ENCODE assay signal across 25 mouse cellular contexts in the genomic region with DNA sequence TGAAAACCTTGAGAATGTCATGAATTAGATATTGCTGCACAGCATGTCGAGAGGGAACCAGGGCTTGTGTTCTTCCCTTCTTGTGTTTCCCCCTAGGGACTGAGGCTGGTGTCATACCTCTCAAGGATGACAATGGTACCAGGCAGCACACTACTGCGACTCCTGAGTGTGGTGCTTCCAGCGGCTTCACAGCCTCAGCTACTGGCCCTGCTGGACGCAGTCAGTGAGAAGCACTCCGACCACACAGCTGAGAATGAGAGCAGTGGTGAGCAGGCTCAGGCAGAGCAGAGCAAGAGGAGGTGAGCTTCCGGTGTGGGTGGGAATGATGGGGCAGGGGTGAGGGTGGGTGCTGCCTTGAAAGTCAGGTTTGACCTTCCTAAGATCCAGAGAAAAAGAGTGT.
DNase-seq lines count a peak whose midpoint lies in the region; ATAC-seq and TF ChIP-seq lines count a peak whose summit lies in the region.
"Had no signal": no experiment of that assay in that cellular context is flagged by ENCODE, and none has a peak within 500 bp of the region (broad histone marks: within the 10 kb centered on the region; RNA-seq: fewer than 3 reads in every experiment).

No protein-coding gene starts in this region.

- WGBS in hindbrain, embryonic 14.5 days, result 80% methylated on average over 6 of the region's 6 CpGs
- WGBS in hindbrain, postnatal 0 days, result 81% methylated on average over 6 of the region's 6 CpGs
- 77% methylated on average over 6 of the region's 6 CpGs for WGBS in midbrain, embryonic 14.5 days
- 89% methylated on average over 6 of the region's 6 CpGs for WGBS in midbrain, embryonic 11.5 days
- WGBS in midbrain, embryonic 15.5 days, result 76% methylated on average over 6 of the region's 6 CpGs
- 74% methylated on average over 6 of the region's 6 CpGs for WGBS in liver, embryonic 12.5 days (ENCODE audit: insufficient replicate concordance)

- no peak for TF ChIP-seq CTCF in hindbrain, postnatal 0 days (IDR thresholded peaks at IDR 0.05; ENCODE audit: low read depth)

- ATAC-seq in hindbrain, embryonic 14.5 days (ENCODE audit: low FRiP score), result no peak
- no peak; the same call in 1 of the 2 replicates for ATAC-seq in hindbrain, postnatal 0 days
- peak; percentile 53; the same call in 1 of the 2 replicates for ATAC-seq in midbrain, embryonic 14.5 days (ENCODE audit: low FRiP score, low TSS enrichment)
- ATAC-seq in midbrain, embryonic 11.5 days (ENCODE audit: low FRiP score), result no peak
- ATAC-seq in midbrain, embryonic 15.5 days (replicated peaks), result peak; percentile 45
- ATAC-seq in liver, embryonic 12.5 days, result no peak
- ATAC-seq: forebrain, embryonic 13.5 days; forebrain, embryonic 16.5 days; Patski had no signal

- H3K27me3 ChIP-seq in hindbrain, embryonic 14.5 days (ENCODE audit: control insufficient read depth, insufficient read depth, low read length), result no peaks in the 10 kb centered on the region
- no peaks in the 10 kb centered on the region for H3K27me3 ChIP-seq in hindbrain, postnatal 0 days (ENCODE audit: insufficient read depth, low read length)
- no peaks in the 10 kb centered on the region for H3K27me3 ChIP-seq in midbrain, embryonic 14.5 days (ENCODE audit: control insufficient read depth, insufficient read depth, low read length)
- H3K27me3 ChIP-seq in midbrain, embryonic 11.5 days (ENCODE audit: control insufficient read depth, insufficient read depth, low read length), result no peaks in the 10 kb centered on the region
- H3K27me3 ChIP-seq in midbrain, embryonic 15.5 days (replicated peaks), result no peaks in the 10 kb centered on the region
- no peaks in the 10 kb centered on the region for H3K27me3 ChIP-seq in liver, embryonic 12.5 days (replicated peaks)
- H3K27me3 ChIP-seq: forebrain, embryonic 13.5 days; heart, embryonic 12.5 days; heart, embryonic 15.5 days; hindbrain, embryonic 15.5 days; Patski had no signal

- no peak overlapping the region for H3K4me3 ChIP-seq in hindbrain, embryonic 14.5 days (replicated peaks; ENCODE audit: low read length)
- no peak overlapping the region for H3K4me3 ChIP-seq in hindbrain, postnatal 0 days (ENCODE audit: low read length)
- no peak overlapping the region for H3K4me3 ChIP-seq in midbrain, embryonic 14.5 days (replicated peaks; ENCODE audit: low read depth, low read length)
- H3K4me3 ChIP-seq in midbrain, embryonic 11.5 days (ENCODE audit: low read depth, low read length), result no peak overlapping the region
- H3K4me3 ChIP-seq in midbrain, embryonic 15.5 days, result no peak overlapping the region
- H3K4me3 ChIP-seq in liver, embryonic 12.5 days, result no peak overlapping the region
- H3K4me3 ChIP-seq: forebrain, embryonic 10.5 days; forebrain, embryonic 13.5 days; gastrocnemius, adult 2 months; heart, embryonic 12.5 days; heart, embryonic 15.5 days; hindbrain, embryonic 15.5 days had no signal

- H3K9me3 ChIP-seq in hindbrain, embryonic 14.5 days (ENCODE audit: control insufficient read depth, low read length), result no peaks in the 10 kb centered on the region
- H3K9me3 ChIP-seq in hindbrain, postnatal 0 days (ENCODE audit: low read length), result no peaks in the 10 kb centered on the region
- H3K9me3 ChIP-seq in midbrain, embryonic 14.5 days (ENCODE audit: control insufficient read depth, low read length), result no peaks in the 10 kb centered on the region
- no peaks in the 10 kb centered on the region for H3K9me3 ChIP-seq in midbrain, embryonic 11.5 days (ENCODE audit: control insufficient read depth, low read length)
- no peaks in the 10 kb centered on the region for H3K9me3 ChIP-seq in midbrain, embryonic 15.5 days
- H3K9me3 ChIP-seq in liver, embryonic 12.5 days (replicated peaks), result no peaks in the 10 kb centered on the region
- H3K9me3 ChIP-seq: forebrain, embryonic 10.5 days; forebrain, embryonic 13.5 days; heart, embryonic 12.5 days; heart, embryonic 15.5 days; hindbrain, embryonic 15.5 days had no signal

- H3K9ac ChIP-seq in hindbrain, embryonic 14.5 days, result no peak overlapping the region
- H3K9ac ChIP-seq in hindbrain, postnatal 0 days (replicated peaks; ENCODE audit: low read length), result no peak overlapping the region
- H3K9ac ChIP-seq in midbrain, embryonic 14.5 days (replicated peaks; ENCODE audit: low read length), result no peak overlapping the region
- no peak overlapping the region for H3K9ac ChIP-seq in midbrain, embryonic 11.5 days (ENCODE audit: low read length)
- H3K9ac ChIP-seq in midbrain, embryonic 15.5 days, result no peak overlapping the region
- H3K9ac ChIP-seq in liver, embryonic 12.5 days, result no peak overlapping the region
- H3K9ac ChIP-seq: forebrain, embryonic 13.5 days; heart, embryonic 12.5 days; heart, embryonic 15.5 days; hindbrain, embryonic 15.5 days had no signal

- H3K4me2 ChIP-seq in hindbrain, embryonic 14.5 days (replicated peaks), result no peak overlapping the region
- no peak overlapping the region for H3K4me2 ChIP-seq in hindbrain, postnatal 0 days (ENCODE audit: low read depth, low read length)
- H3K4me2 ChIP-seq in midbrain, embryonic 14.5 days (ENCODE audit: low read length), result no peak overlapping the region
- H3K4me2 ChIP-seq in midbrain, embryonic 11.5 days, result no peak overlapping the region
- no peak overlapping the region for H3K4me2 ChIP-seq in midbrain, embryonic 15.5 days
- no peak overlapping the region for H3K4me2 ChIP-seq in liver, embryonic 12.5 days
- H3K4me2 ChIP-seq: forebrain, embryonic 13.5 days; heart, embryonic 12.5 days; heart, embryonic 15.5 days; hindbrain, embryonic 15.5 days had no signal

- H3K27ac ChIP-seq in hindbrain, embryonic 14.5 days, result 0 out of 2 replicates have a peak overlapping the region, but pooled peaks have one; percentile 5
- no peak overlapping the region for H3K27ac ChIP-seq in hindbrain, postnatal 0 days
- H3K27ac ChIP-seq in midbrain, embryonic 14.5 days (replicated peaks; ENCODE audit: low read depth, low read length), result peak overlapping the region; percentile 66; the same call in 1 of the 2 replicates
- no peak overlapping the region for H3K27ac ChIP-seq in midbrain, embryonic 11.5 days (ENCODE audit: low read depth, low read length)
- H3K27ac ChIP-seq in midbrain, embryonic 15.5 days, result 0 out of 2 replicates have a peak overlapping the region, but pooled peaks have one; percentile 22
- H3K27ac ChIP-seq in liver, embryonic 12.5 days, result no peak overlapping the region
- H3K27ac ChIP-seq: forebrain, embryonic 10.5 days; forebrain, embryonic 13.5 days; gastrocnemius, adult 2 months; heart, embryonic 15.5 days; hindbrain, embryonic 15.5 days had no signal

- no peaks in the 10 kb centered on the region for H3K36me3 ChIP-seq in hindbrain, embryonic 14.5 days (replicated peaks; ENCODE audit: control insufficient read depth, insufficient read depth)
- no peaks in the 10 kb centered on the region for H3K36me3 ChIP-seq in hindbrain, postnatal 0 days (ENCODE audit: insufficient read depth, low read length)
- H3K36me3 ChIP-seq in midbrain, embryonic 14.5 days (ENCODE audit: control insufficient read depth, insufficient read depth, low read length), result no peaks in the 10 kb centered on the region
- no peaks in the 10 kb centered on the region; the same call in 1 of the 2 replicates for H3K36me3 ChIP-seq in midbrain, embryonic 11.5 days (ENCODE audit: control insufficient read depth, insufficient read depth, low read length)
- H3K36me3 ChIP-seq in midbrain, embryonic 15.5 days (replicated peaks), result no peaks in the 10 kb centered on the region
- 0 out of 2 replicates have a peak, but pooled peaks cover 9% of the 10 kb centered on the region for H3K36me3 ChIP-seq in liver, embryonic 12.5 days
- H3K36me3 ChIP-seq: G1E; heart, embryonic 15.5 days; hindbrain, embryonic 15.5 days had no signal

- no peaks in the 10 kb centered on the region for H3K4me1 ChIP-seq in hindbrain, embryonic 14.5 days (replicated peaks; ENCODE audit: control insufficient read depth, insufficient read depth, low read length)
- no peaks in the 10 kb centered on the region for H3K4me1 ChIP-seq in hindbrain, postnatal 0 days (ENCODE audit: insufficient read depth, low read length)
- no peaks in the 10 kb centered on the region for H3K4me1 ChIP-seq in midbrain, embryonic 14.5 days (ENCODE audit: control insufficient read depth, insufficient read depth, low read length)
- no peaks in the 10 kb centered on the region for H3K4me1 ChIP-seq in midbrain, embryonic 11.5 days (ENCODE audit: control insufficient read depth, insufficient read depth, low read length)
- 0 out of 2 replicates have a peak, but pooled peaks cover 3% of the 10 kb centered on the region for H3K4me1 ChIP-seq in midbrain, embryonic 15.5 days
- no peaks in the 10 kb centered on the region for H3K4me1 ChIP-seq in liver, embryonic 12.5 days
- H3K4me1 ChIP-seq: forebrain, embryonic 10.5 days; forebrain, embryonic 13.5 days; heart, embryonic 12.5 days; heart, embryonic 15.5 days; hindbrain, embryonic 15.5 days had no signal

- DNase-seq in hindbrain, embryonic 14.5 days (ENCODE audit: low spot score), result no peak
- no peak for DNase-seq in hindbrain, postnatal 0 days (ENCODE audit: low spot score)
- DNase-seq in midbrain, embryonic 14.5 days, result peak; percentile 37
- DNase-seq in midbrain, embryonic 11.5 days (ENCODE audit: low spot score, missing footprints), result no peak
- no peak for DNase-seq in thymus, adult 18-20 months
- DNase-seq: adrenal gland, postnatal 36 days; B cell, adult 2 months; cerebellum, adult 18-20 months; cerebellum, adult 9-10 months; cerebellum, postnatal 14 days; gastrocnemius, adult 2 months; gastrocnemius, postnatal 14 days; heart, adult 18-20 months; heart, postnatal 10 days; heart, postnatal 4 days had no signal

Comparison
In these comparisons a context has a peak if more than half of its experiments do, and no peak if none do; other contexts are left out.
1. ATAC-seq: peak in midbrain, embryonic 14.5 days (single experiment) and midbrain, embryonic 15.5 days (single experiment); none in hindbrain, embryonic 14.5 days (single experiment), hindbrain, postnatal 0 days (single experiment), midbrain, embryonic 11.5 days (single experiment) and liver, embryonic 12.5 days (single experiment).
2. H3K27ac ChIP-seq: peak in hindbrain, embryonic 14.5 days (single experiment), midbrain, embryonic 14.5 days (single experiment) and midbrain, embryonic 15.5 days (single experiment); none in hindbrain, postnatal 0 days (single experiment), midbrain, embryonic 11.5 days (single experiment) and liver, embryonic 12.5 days (single experiment).